Mouse (Mus musculus) Patski (cell line): ENCODE results near the gene Fchsd2. TPM values are rescaled to one million over a fixed set of nuclear protein-coding genes. Genes with fewer than 3 reads are reported as not detected.

Source experiments
- ATAC-seq: fragments of 100-300 bp; one replicate; pipeline ENCODE4 v1.8.0; 2021
- CTCF ChIA-PET: fragments of 350-600 bp; sonication (Branson Sonifier 250); formaldehyde crosslinking; loops from one replicate; lab custom pipeline; 2022; ENCODE audit warnings: inconsistent platforms; lab: Charles Lee
- POLR2A ChIA-PET: fragments of 350-600 bp; sonication (Branson Sonifier 250); formaldehyde crosslinking; loops from one replicate; lab custom pipeline; 2022; ENCODE audit warnings: antibody characterized with exemption, inconsistent platforms; lab: Charles Lee
- DNase-seq: peaks from one replicate; pipeline ENCODE4 v3.0.0-alpha.2; 2011; ENCODE audit warnings: low read depth, low spot score
- H3K27me3 ChIP-seq: fragments of 371-371 bp; one replicate; pipeline ENCODE4 v1.5.1; 2021
- CTCF ChIP-seq: fragments of 100-300 bp; IDR thresholded peaks from one replicate; pipeline ENCODE4 v1.5.1; 2021
- in situ Hi-C: fragments of 300-500 bp; cut with MboI; formaldehyde crosslinking; loops from 3 replicates; pipeline ENCODE4 v1.11.1; 2018; ENCODE audit warnings: low pct_unique_long_range_greater_than_20kb, mixed read lengths
- polyA plus RNA-seq: library from polyadenylated mRNA; unstranded; gene quantifications from one replicate; pipeline ENCODE4 v1.2.3, GENCODE M21; 2021

The Fchsd2 gene
- polyA plus RNA-seq, 1 experiment from 2014 or later = 14.0 TPM

DNA sequence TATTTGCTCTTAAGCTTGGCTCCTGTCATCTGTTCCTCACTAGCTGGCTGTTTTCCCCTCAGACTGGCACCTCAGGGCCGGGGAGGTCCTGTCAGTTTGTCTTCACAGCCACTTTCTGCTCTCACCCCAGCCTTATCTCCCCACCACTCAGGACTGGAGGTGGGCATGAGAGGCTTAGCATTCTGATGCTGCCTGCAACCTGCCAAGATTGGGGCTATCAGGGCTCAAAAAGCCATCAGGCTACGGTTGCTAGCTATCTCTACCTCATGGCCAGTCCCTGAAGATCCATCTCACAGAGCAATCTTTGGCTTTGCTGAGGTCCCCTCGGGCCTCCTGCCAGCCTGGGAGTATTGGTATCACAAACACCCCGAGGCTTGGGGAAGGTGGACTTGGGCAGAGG, 226.2 kb downstream of the Fchsd2 start:
- no peak for TF ChIP-seq CTCF
- in situ Hi-C loops = no loop called here
- POLR2A ChIA-PET = no interaction called here
- ATAC-seq = no peak
- CTCF ChIA-PET = no interaction called here
- DNase-seq = no peak
- H3K27me3 ChIP-seq = no peaks in the 10 kb centered on the region

DNA sequence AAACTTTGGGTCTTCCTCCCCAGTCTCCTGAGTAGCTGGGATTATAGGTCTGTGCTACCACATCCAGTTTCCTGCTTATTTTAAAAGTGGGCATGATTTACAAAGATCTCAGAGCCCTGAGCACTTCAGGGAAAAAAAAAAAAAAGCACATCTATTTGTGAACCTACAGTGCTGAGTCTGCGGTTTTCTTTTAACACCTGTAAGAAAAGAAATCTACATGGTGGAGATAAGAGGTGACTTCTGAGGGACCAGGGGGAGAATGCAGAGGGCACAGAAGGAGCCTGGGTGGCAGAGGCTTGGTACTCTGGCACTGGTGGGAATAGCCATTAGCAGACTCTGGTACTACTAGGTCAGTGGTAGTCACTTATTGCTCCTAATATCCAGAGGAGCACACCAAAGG, 227.1 kb downstream of the Fchsd2 start:
- DNase-seq = no peak
- no peak for TF ChIP-seq CTCF
- ChIA-PET CTCF (interaction anchor here (1.2 kb wide), 1 partner anchor 9 kb away, joined by 9 read pairs; no protein-coding TSS in a partner anchor), POLR2A (interaction anchor here (0.5 kb wide), 1 partner anchor 56 kb away, joined by 6 read pairs; no protein-coding TSS in a partner anchor)
- in situ Hi-C loops = no loop called here
- ATAC-seq = no peak
- no peaks in the 10 kb centered on the region for H3K27me3 ChIP-seq

DNA sequence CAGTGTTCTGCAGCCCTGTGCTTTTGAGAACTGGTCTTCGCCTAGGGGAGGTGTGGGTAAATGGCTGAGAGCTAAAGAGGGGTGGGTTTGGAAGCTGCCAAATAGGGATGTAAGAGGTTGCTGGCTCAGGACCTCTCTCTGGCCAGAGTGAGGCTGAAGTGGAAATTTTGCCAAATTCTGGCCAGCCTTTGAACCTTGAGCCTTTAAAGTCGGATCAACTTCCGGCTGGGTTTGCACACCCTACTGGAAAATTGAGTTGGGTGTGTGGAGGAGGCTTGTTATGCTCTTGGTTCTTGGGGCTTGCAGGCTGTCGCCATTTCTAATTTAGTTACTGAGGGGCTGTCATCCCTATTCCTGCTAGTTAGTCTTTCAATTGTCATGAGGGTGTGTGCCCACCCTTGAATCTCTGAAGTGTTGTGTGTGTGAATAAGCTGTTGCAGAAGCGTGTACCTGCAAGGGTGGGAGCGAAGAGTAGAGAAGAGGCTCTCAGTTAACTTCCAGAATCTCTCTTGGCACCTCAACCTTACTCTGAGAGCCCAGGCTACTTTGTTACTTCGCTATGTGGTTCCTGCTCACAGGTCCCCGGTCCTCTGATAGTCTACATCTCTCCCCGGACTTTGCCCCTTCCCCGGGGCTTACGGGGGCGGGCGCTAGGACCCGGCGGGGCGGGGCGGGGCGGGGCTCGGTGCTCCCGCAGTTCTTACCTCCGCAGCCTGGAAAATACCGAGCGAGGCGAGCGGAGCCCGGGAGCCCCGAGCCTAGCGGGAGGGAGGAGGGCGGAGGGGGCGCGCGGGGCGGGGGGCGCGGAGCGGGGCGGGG, 227.9 kb downstream of the Fchsd2 start:
- no peak for DNase-seq
- POLR2A ChIA-PET = no interaction called here
- peak; percentile 55 for ATAC-seq
- in situ Hi-C loops = no loop called here
- no peaks in the 10 kb centered on the region for H3K27me3 ChIP-seq
- CTCF ChIA-PET = interaction anchor here (1.2 kb wide), 1 partner anchor 10 kb away, joined by 9 read pairs; no protein-coding TSS in a partner anchor
- no peak for TF ChIP-seq CTCF

DNA sequence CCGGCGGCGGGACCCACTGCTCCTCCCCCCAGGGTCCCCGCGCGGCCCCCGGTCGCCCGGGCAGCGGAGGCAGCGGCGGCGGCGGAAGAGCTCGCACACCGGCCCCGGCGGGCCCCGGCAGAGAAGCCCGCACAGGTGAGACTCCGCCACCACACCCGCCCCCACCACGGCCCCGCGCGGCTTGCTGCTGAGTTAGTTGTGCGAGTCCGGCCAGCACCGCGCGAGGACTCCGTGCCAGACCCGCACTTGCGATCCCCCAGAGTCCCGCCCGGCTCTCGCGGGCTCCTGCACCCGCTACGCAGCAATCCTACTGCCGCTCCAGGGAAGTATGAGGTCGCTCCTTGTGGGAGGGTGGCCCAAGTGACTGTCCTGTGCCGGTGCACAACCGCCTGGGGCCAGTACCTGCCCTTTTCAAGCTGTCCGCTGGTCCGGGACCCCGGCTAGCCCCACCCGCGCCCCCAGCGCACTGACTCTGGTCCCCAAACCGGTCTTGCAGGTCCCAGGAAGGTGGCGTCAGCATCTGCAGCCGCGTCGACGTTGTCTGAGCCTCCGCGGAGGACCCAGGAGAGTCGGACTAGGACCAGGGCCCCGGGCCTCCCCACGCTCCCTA, 228.7 kb downstream of the Fchsd2 start:
- POLR2A ChIA-PET = interaction anchor here (0.6 to 1.4 kb wide), 4 partner anchors 10 to 47 kb away, joined by 3 to 9 read pairs (median 4); no protein-coding TSS in a partner anchor
- ATAC-seq = peak; percentile 45
- H3K27me3 ChIP-seq = no peaks in the 10 kb centered on the region
- no peak for TF ChIP-seq CTCF
- CTCF ChIA-PET = interaction anchor here (1.2 to 1.6 kb wide), 3 partner anchors 10 to 46 kb away, joined by 4 to 9 read pairs (median 8); no protein-coding TSS in a partner anchor
- no peak for DNase-seq
- in situ Hi-C loops = no loop called here

DNA sequence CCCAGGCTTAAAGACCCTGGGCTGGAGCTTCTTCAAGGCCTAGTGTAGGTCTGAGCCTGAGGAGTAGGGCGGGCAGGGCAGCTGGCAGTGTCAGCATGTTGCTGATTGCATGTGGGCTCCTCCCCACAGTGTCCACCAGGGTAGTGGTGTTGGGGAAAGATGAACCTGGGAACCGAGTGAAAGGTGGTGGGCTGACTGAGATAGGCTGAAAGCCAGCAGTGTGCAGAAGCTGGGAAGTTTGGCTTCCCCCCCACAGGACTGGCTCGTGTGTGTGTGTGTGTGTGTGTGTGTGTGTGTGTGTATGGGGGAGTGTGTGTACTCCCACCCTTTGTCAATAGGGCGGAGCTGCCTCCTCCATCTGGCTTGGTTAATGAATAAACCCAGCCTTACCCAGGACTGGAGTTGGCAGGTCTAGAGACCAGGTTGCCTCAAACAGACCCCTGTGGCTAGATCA, 230.5 kb downstream of the Fchsd2 start:
- POLR2A ChIA-PET = interaction anchor here (0.6 to 1.4 kb wide), 2 partner anchors 9 to 45 kb away, joined by 3 to 5 read pairs; no protein-coding TSS in a partner anchor
- in situ Hi-C loops = no loop called here
- no peak for ATAC-seq
- DNase-seq = no peak
- no peaks in the 10 kb centered on the region for H3K27me3 ChIP-seq
- CTCF ChIA-PET = interaction anchor here (1.1 to 1.7 kb wide), 4 partner anchors 12 to 262 kb away, joined by 3 to 8 read pairs (median 4); partner anchors contain the start of gene Arap1
- TF ChIP-seq CTCF = no peak

DNA sequence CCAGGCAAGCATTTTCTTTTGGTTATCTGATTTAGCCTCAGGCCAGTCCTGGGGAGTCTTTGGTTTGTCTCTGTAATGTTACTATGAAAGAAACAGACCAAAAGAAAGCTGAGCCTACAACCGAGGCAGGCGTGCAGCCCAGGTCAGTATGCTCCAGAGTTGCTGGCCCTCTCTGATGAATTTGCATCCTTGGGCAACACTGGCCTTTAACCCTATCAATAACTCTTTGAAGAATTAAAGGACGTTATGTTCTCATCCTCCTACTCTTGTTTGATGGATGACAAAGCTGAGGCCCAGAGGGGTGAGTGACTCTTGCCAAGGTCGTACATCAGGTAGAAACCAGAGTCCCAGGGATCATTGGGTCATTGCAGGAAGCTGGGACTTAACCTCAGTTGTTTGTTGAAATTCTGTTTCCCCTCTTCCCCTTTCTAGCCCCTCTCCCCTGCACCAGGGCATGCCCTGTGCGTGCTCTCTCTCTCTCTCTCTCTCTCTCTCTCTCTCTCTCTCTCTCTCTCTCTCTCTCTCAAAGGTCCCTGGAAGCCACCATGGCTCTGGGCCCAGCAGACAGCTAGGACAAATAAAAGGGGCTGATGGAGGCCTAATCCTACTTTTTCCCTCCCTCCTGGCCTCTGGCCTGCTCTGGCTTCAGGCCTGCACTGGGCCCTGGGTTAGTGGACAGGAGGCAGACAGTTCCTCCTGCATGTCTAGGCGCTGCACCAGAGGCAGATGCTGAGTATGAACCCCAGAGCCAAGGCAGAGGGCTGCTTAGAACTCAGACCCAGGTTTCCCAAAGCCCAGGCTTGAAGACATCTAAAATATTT, 231.7 kb downstream of the Fchsd2 start:
- no peaks in the 10 kb centered on the region for H3K27me3 ChIP-seq
- in situ Hi-C loops = no loop called here
- no peak for ATAC-seq
- ChIA-PET POLR2A (no interaction called here), CTCF (interaction anchor here (1.1 kb wide), 1 partner anchor 264 kb away, joined by 3 read pairs; no protein-coding TSS in a partner anchor)
- no peak for DNase-seq
- no peak for TF ChIP-seq CTCF

DNA sequence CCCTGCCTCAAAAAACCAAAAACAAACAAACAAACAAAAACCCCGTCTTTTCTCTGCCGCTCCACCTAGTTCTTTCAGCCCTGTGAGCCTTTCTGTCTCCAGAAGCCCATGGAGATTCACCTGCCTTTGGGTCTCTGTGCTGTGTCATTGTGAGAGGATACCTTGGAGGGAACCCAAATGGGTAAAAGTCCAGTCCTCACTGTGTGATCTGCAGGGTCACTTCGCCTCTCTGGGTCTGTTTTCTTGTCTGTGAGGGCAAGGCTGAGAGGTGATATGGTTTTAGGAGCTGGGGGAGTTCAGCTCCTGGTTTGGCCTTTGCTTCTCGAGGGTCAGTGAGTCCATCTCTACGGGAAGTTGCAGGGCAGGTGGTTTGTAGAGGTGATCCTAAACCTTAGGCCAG, 233.3 kb downstream of the Fchsd2 start:
- DNase-seq (no peak), ATAC-seq (no peak)
- POLR2A ChIA-PET = no interaction called here
- CTCF ChIA-PET = interaction anchor here (5.6 kb wide), 1 partner anchor 15 kb away, joined by 29 read pairs; no protein-coding TSS in a partner anchor
- no peaks in the 10 kb centered on the region for H3K27me3 ChIP-seq
- no peak for TF ChIP-seq CTCF
- in situ Hi-C loops = no loop called here

DNA sequence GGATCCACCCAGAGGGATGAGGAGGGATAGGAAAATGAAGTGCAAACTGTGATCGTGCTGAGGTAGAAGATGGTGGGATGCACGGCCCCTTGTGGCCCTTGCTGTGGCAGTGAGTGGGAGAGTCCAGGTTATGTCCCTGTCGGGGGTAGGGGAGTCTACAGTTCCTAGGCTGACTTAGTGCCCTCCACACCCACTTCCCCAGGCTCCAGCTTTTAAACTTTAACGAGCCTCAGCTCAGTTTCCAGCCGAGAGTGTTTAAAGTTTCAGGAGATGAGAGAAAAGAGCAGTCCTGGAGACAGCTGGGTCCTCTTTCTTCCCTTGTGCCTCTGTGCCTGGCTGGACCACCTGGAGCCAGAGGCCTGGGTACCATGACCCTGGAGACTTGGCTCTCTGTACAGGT, 234.6 kb downstream of the Fchsd2 start:
- no peak for DNase-seq
- in situ Hi-C loops = no loop called here
- TF ChIP-seq CTCF = no peak

DNA sequence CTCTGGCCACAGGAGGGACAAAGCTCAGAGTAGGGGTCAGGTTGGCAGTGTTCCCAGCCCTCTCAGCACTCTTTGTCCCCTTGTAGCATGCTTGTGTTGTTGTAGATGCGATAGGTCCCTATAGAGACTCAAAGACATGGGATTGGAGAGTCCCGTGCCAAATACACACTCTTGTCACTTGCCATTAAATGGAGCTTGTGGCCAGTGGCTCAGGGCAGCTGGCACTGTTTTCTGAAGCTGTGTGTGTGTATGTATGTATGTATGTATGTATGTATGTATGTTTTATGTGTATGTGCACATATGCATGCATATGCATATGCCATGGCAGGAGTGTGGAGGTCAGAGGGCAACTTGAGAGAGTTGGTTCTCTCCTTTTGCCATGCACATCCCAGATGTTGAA, 235.1 kb downstream of the Fchsd2 start:
- in situ Hi-C loops = no loop called here
- ChIA-PET POLR2A (no interaction called here), CTCF (interaction anchor here (5.6 kb wide), 1 partner anchor 17 kb away, joined by 29 read pairs; no protein-coding TSS in a partner anchor)
- TF ChIP-seq CTCF = no peak
- no peak for ATAC-seq
- DNase-seq = no peak
- H3K27me3 ChIP-seq = no peaks in the 10 kb centered on the region

More for the DNA sequence above, 234.6 kb downstream of the Fchsd2 start:
- POLR2A ChIA-PET = no interaction called here
- no peak for ATAC-seq
- H3K27me3 ChIP-seq = no peaks in the 10 kb centered on the region
- CTCF ChIA-PET = interaction anchor here (5.6 kb wide), 1 partner anchor 16 kb away, joined by 29 read pairs; no protein-coding TSS in a partner anchor
